Mouse (Mus musculus): ENCODE results near the gene Zfp1. TPM values are rescaled to one million over a fixed set of nuclear protein-coding genes. Genes with fewer than 3 reads are reported as not detected.

Zfp1 gene
- polyA plus RNA-seq, 1 experiment from 2014 or later, result 17.5 TPM

DNA sequence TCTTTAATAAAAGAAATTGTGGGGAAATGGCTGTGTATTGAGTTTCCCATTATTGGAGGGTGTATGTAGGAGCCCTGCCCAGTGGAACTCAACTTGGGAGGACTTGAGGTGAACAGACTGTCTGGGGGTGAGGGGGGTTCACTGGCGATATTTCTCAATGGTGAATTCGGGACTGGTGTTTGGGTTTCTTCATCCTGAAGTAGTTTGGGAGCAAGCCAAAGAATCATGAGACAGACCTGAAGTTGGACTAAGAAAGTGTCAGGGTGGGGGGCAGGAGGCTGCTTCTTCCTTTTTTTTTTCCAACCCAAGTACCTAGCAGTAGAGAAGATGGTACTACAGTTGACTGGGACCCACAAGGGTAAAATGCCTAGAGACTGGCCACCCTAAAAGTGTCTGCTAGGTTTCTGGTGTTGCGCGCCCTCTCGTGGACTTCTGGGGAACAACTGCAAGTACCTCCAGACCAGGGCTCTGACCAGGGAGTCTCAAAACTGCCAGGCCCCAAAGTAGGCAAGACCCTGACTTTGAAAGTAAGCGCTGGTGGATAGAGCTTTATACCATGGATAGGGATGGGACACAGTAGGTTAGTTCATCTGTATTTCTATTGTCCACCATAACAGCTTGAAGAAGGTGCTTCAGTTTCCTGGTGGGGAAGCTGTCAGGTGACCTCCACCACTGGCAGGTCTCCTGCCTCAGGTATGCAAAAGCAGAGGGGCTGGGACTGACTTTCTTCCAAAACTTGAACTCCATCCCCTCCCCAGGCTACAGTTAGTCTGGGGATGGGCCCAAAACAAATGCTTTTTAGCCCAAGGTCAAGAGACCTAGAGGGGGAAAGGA is 17.3 kb upstream of the Zfp1 start:
- Histone ChIP-seq H3K27me3 (ENCODE audit: control insufficient read depth, insufficient read depth, low read length) (no peaks in the 10 kb centered on the region), H3K27ac (replicated peaks in 1 of 2; ENCODE audit: control insufficient read depth in 1 of 2, insufficient read depth in 1 of 2, low read depth in 2 of 2, low read length in 2 of 2) (no peak overlapping the region), H3K4me3 (ENCODE audit: control insufficient read depth in 1 of 2, insufficient read depth in 1 of 2, low read depth in 1 of 2, low read length in 2 of 2) (no peak overlapping the region), H3K4me2 (ENCODE audit: low read length) (no peak overlapping the region), H3K36me3 (ENCODE audit: control insufficient read depth, insufficient read depth, low read length) (peaks cover 17% of the 10 kb centered on the region), H3K9me3 (ENCODE audit: control insufficient read depth, low read length) (no peaks in the 10 kb centered on the region), H3K9ac (ENCODE audit: low read length) (no peak overlapping the region), H3K4me1 (ENCODE audit: control insufficient read depth in 2 of 2, insufficient read depth in 2 of 2, low read length in 2 of 2) (peaks cover 15 to 22% of the 10 kb centered on the region in 2 experiments)
- no peak for ATAC-seq (ENCODE audit: insufficient number of reproducible peaks, insufficient read depth, low FRiP score, low read depth)
- 26% methylated on average over 6 of the region's 6 CpGs for WGBS

DNA sequence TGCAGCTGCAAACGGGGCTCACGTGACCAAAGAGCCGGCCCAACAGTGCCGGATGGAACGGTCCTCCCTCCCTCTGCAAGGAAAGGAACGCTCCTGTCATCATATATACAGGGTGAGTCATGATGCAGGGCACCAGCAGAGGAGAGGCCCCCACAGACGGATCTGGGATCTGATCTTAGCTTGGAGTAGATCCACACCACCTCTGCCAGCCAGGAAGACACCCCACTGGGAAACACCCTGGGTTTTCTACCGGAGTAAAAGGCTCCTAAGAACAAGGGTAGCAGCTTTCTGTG is 16.7 kb upstream of the Zfp1 start:
- peaks cover 15 to 22% of the 10 kb centered on the region in 2 experiments for H3K4me1 ChIP-seq (ENCODE audit: control insufficient read depth in 2 of 2, insufficient read depth in 2 of 2, low read length in 2 of 2)
- H3K4me3 ChIP-seq (ENCODE audit: control insufficient read depth in 1 of 2, insufficient read depth in 1 of 2, low read depth in 1 of 2, low read length in 2 of 2), result no peak overlapping the region
- ATAC-seq (ENCODE audit: insufficient number of reproducible peaks, insufficient read depth, low FRiP score, low read depth), result no peak
- H3K9me3 ChIP-seq (ENCODE audit: control insufficient read depth, low read length), result no peaks in the 10 kb centered on the region
- no peak overlapping the region for H3K4me2 ChIP-seq (ENCODE audit: low read length)
- no peaks in the 10 kb centered on the region for H3K27me3 ChIP-seq (ENCODE audit: control insufficient read depth, insufficient read depth, low read length)
- no peak overlapping the region for H3K9ac ChIP-seq (ENCODE audit: low read length)
- H3K36me3 ChIP-seq (ENCODE audit: control insufficient read depth, insufficient read depth, low read length), result peaks cover 17% of the 10 kb centered on the region
- WGBS, result 67% methylated on average over 8 of the region's 8 CpGs
- no peak overlapping the region for H3K27ac ChIP-seq (replicated peaks in 1 of 2; ENCODE audit: control insufficient read depth in 1 of 2, insufficient read depth in 1 of 2, low read depth in 2 of 2, low read length in 2 of 2)

GRCm38 (mm10) chr8:111626933-111627332 is 16.3 kb upstream of the Zfp1 start:
- H3K36me3 ChIP-seq (ENCODE audit: control insufficient read depth, insufficient read depth, low read length), result peaks cover 13% of the 10 kb centered on the region
- no peak overlapping the region for H3K4me3 ChIP-seq (ENCODE audit: control insufficient read depth in 1 of 2, insufficient read depth in 1 of 2, low read depth in 1 of 2, low read length in 2 of 2)
- no peaks in the 10 kb centered on the region for H3K9me3 ChIP-seq (ENCODE audit: control insufficient read depth, low read length)
- no peaks in the 10 kb centered on the region for H3K27me3 ChIP-seq (ENCODE audit: control insufficient read depth, insufficient read depth, low read length)
- no peak for ATAC-seq (ENCODE audit: insufficient number of reproducible peaks, insufficient read depth, low FRiP score, low read depth)
- no peak overlapping the region for H3K9ac ChIP-seq (ENCODE audit: low read length)
- H3K4me1 ChIP-seq (ENCODE audit: control insufficient read depth in 2 of 2, insufficient read depth in 2 of 2, low read length in 2 of 2), result peaks cover 15 to 22% of the 10 kb centered on the region in 2 experiments
- no peak overlapping the region for H3K4me2 ChIP-seq (ENCODE audit: low read length)
- WGBS, result 93% methylated on average over 14 of the region's 14 CpGs
- H3K27ac ChIP-seq (replicated peaks in 1 of 2; ENCODE audit: control insufficient read depth in 1 of 2, insufficient read depth in 1 of 2, low read depth in 2 of 2, low read length in 2 of 2), result no peak overlapping the region

GRCm38 (mm10) chr8:111627923-111628322 is 15.3 kb upstream of the Zfp1 start:
- Histone ChIP-seq H3K36me3 (ENCODE audit: control insufficient read depth, insufficient read depth, low read length) (peaks cover 6% of the 10 kb centered on the region), H3K4me3 (ENCODE audit: control insufficient read depth in 1 of 2, insufficient read depth in 1 of 2, low read depth in 1 of 2, low read length in 2 of 2) (no peak overlapping the region), H3K27me3 (ENCODE audit: control insufficient read depth, insufficient read depth, low read length) (no peaks in the 10 kb centered on the region), H3K27ac (replicated peaks in 1 of 2; ENCODE audit: control insufficient read depth in 1 of 2, insufficient read depth in 1 of 2, low read depth in 2 of 2, low read length in 2 of 2) (no peak overlapping the region), H3K4me1 (ENCODE audit: control insufficient read depth in 2 of 2, insufficient read depth in 2 of 2, low read length in 2 of 2) (peaks cover 15 to 22% of the 10 kb centered on the region in 2 experiments), H3K9me3 (ENCODE audit: control insufficient read depth, low read length) (no peaks in the 10 kb centered on the region), H3K4me2 (ENCODE audit: low read length) (no peak overlapping the region), H3K9ac (ENCODE audit: low read length) (no peak overlapping the region)
- WGBS, result 96% methylated on average over 9 of the region's 9 CpGs
- no peak for ATAC-seq (ENCODE audit: insufficient number of reproducible peaks, insufficient read depth, low FRiP score, low read depth)

GRCm38 (mm10) chr8:111628401-111628800 is 14.8 kb upstream of the Zfp1 start:
- no peaks in the 10 kb centered on the region for H3K9me3 ChIP-seq (ENCODE audit: control insufficient read depth, low read length)
- 92% methylated on average over 12 of the region's 12 CpGs for WGBS
- peaks cover 2% of the 10 kb centered on the region; the same call in 1 of the 2 replicates for H3K36me3 ChIP-seq (ENCODE audit: control insufficient read depth, insufficient read depth, low read length)
- H3K4me1 ChIP-seq (ENCODE audit: control insufficient read depth in 2 of 2, insufficient read depth in 2 of 2, low read length in 2 of 2), result peaks cover 15 to 22% of the 10 kb centered on the region in 2 experiments
- no peak overlapping the region for H3K9ac ChIP-seq (ENCODE audit: low read length)
- no peak overlapping the region for H3K4me2 ChIP-seq (ENCODE audit: low read length)
- H3K27me3 ChIP-seq (ENCODE audit: control insufficient read depth, insufficient read depth, low read length), result no peaks in the 10 kb centered on the region
- ATAC-seq (ENCODE audit: insufficient number of reproducible peaks, insufficient read depth, low FRiP score, low read depth), result no peak
- H3K27ac ChIP-seq (replicated peaks in 1 of 2; ENCODE audit: control insufficient read depth in 1 of 2, insufficient read depth in 1 of 2, low read depth in 2 of 2, low read length in 2 of 2), result no peak overlapping the region
- H3K4me3 ChIP-seq (ENCODE audit: control insufficient read depth in 1 of 2, insufficient read depth in 1 of 2, low read depth in 1 of 2, low read length in 2 of 2), result no peak overlapping the region

DNA sequence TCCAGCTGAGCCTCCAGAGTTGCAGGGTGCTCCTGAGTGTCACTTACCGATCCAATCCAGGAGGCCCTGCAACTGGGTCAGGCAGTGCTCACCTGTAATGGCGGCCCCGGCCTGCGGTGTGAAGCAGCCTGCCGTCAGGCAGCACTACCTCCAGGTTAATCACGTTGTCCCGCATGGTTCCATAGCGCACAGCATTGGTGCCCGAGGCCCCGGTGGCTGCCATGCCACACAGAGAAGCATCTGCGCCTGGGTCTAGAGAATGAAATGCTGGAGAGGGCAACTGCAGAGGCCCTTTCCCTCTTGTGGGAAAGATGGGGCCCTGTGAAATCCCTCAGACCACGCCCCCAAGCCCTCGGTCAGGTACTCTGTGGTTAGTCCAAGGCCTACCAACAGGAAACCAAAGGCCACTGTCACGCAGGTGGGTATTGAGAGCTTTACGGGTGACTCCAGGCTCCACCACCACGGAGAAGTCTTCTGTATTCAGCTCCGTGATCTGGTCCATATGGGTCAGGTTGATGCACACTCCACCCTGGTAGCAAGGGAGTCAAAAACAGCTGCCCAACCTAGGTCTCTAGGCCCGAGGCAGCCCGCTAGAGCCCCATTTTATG is 14.2 kb upstream of the Zfp1 start:
- Histone ChIP-seq H3K9ac (ENCODE audit: low read length) (no peak overlapping the region), H3K4me2 (ENCODE audit: low read length) (no peak overlapping the region), H3K36me3 (ENCODE audit: control insufficient read depth, insufficient read depth, low read length) (peaks cover 2% of the 10 kb centered on the region; the same call in 1 of the 2 replicates), H3K27me3 (ENCODE audit: control insufficient read depth, insufficient read depth, low read length) (no peaks in the 10 kb centered on the region), H3K4me3 (ENCODE audit: control insufficient read depth in 1 of 2, insufficient read depth in 1 of 2, low read depth in 1 of 2, low read length in 2 of 2) (no peak overlapping the region), H3K4me1 (ENCODE audit: control insufficient read depth in 2 of 2, insufficient read depth in 2 of 2, low read length in 2 of 2) (peaks cover 12 to 19% of the 10 kb centered on the region in 2 experiments), H3K9me3 (ENCODE audit: control insufficient read depth, low read length) (no peaks in the 10 kb centered on the region), H3K27ac (replicated peaks in 1 of 2; ENCODE audit: control insufficient read depth in 1 of 2, insufficient read depth in 1 of 2, low read depth in 2 of 2, low read length in 2 of 2) (no peak overlapping the region)
- ATAC-seq (ENCODE audit: insufficient number of reproducible peaks, insufficient read depth, low FRiP score, low read depth), result no peak
- 82% methylated on average over 19 of the region's 19 CpGs for WGBS

DNA sequence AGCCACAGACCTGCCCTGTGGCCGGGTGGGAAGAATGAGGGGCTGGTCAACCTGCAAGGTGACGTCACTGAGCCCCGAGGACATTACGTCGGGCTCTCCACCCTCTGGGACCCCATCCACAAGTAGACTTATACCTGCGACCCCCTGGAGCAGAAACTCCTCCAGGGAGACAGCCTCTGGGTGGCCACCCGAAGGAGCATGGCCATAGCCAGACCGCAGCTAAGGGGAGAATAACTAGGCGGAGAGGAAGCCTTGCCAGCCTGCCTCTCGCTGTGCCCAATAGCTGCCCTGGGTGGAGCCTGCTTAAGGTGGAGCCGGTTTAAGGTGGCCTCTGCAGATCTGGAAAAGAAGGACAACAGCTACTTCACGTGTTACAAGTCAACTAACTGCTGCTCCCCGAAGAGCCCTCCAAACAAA is 13.1 kb upstream of the Zfp1 start, which contains the start of gene Ldhd:
TSS of gene Ldhd (minus strand) at position 270 of the 417 bp plus-strand sequence.
- 26% methylated on average over 13 of the region's 13 CpGs for WGBS
- peak within 1 kb of the TSS; percentile 72 for H3K4me2 ChIP-seq (ENCODE audit: low read length)
- H3K9ac ChIP-seq (ENCODE audit: low read length), result peak within 1 kb of the TSS; percentile 65
- peak within 1 kb of the TSS; percentile 39 to 40 for H3K4me3 ChIP-seq (ENCODE audit: control insufficient read depth in 1 of 2, insufficient read depth in 1 of 2, low read depth in 1 of 2, low read length in 2 of 2)
- H3K9me3 ChIP-seq (ENCODE audit: control insufficient read depth, low read length), result no peaks in the 10 kb centered on the region
- H3K27me3 ChIP-seq (ENCODE audit: control insufficient read depth, insufficient read depth, low read length), result no peaks in the 10 kb centered on the region
- H3K27ac ChIP-seq (replicated peaks in 1 of 2; ENCODE audit: control insufficient read depth in 1 of 2, insufficient read depth in 1 of 2, low read depth in 2 of 2, low read length in 2 of 2), result no peak within 1 kb of the TSS
- H3K4me1 ChIP-seq (ENCODE audit: control insufficient read depth in 2 of 2, insufficient read depth in 2 of 2, low read length in 2 of 2), result peaks cover 2 to 7% of the 10 kb centered on the region in 2 experiments; a peak in 3 of 4 replicates
- peaks cover 2% of the 10 kb centered on the region; the same call in 1 of the 2 replicates for H3K36me3 ChIP-seq (ENCODE audit: control insufficient read depth, insufficient read depth, low read length)
- no peak for ATAC-seq (ENCODE audit: insufficient number of reproducible peaks, insufficient read depth, low FRiP score, low read depth)
